Mouse (Mus musculus) cortical plate, adult 2 months (tissue): Measurements from ENCODE around the gene Rpp38.

Experiments
- CTCF ChIP-seq: fragments of 200-500 bp; IDR thresholded peaks from 2 replicates; pipeline ENCODE4 v1.5.1; 2011; ENCODE audit warnings: mild to moderate bottlenecking, control low read depth, low read length; ENCODE audit not compliant: insufficient read depth; ENCODE audit errors: extremely low read depth
- POLR2A ChIP-seq: fragments of 200-500 bp; IDR thresholded peaks from 2 replicates; pipeline ENCODE4 v1.6.1; 2011; ENCODE audit warnings: mild to moderate bottlenecking, low read length, control low read depth; ENCODE audit not compliant: insufficient read depth; ENCODE audit errors: extremely low read depth

GRCm38 (mm10) chr2:3357887-3358286, 25.4 kb upstream of the Rpp38 start:
- TF ChIP-seq POLR2A (no peak), CTCF (no peak)
